Mouse (Mus musculus): Measurements from ENCODE around the gene Gpsm1. TPM values are rescaled to one million over a fixed set of nuclear protein-coding genes. Genes with fewer than 3 reads are reported as not detected.

Gpsm1 gene
- polyA plus RNA-seq, 1 experiment from 2014 or later: 27.1 TPM

GRCm38 (mm10) chr2:26304711-26305110 lies 10.6 kb upstream of the Gpsm1 start:
- no peak for ATAC-seq (ENCODE audit: low FRiP score, low TSS enrichment)
- WGBS: 56% methylated on average over 1 of the region's 1 CpGs
- Histone ChIP-seq H3K4me2 (replicated peaks; ENCODE audit: low read depth, low read length) (no peak overlapping the region), H3K4me1 (ENCODE audit: control insufficient read depth, insufficient read depth, low read length) (no peaks in the 10 kb centered on the region; the same call in 1 of the 2 replicates), H3K9me3 (ENCODE audit: control insufficient read depth, low read length) (0 out of 2 replicates have a peak, but pooled peaks cover 4% of the 10 kb centered on the region), H3K27me3 (ENCODE audit: control insufficient read depth, insufficient read depth, low read length) (no peaks in the 10 kb centered on the region), H3K4me3 (ENCODE audit: low read length) (no peak overlapping the region), H3K9ac (ENCODE audit: low read depth, low read length) (no peak overlapping the region), H3K36me3 (ENCODE audit: control insufficient read depth, insufficient read depth, low read length) (no peaks in the 10 kb centered on the region), H3K27ac (ENCODE audit: low read depth, low read length) (no peak overlapping the region)

- no peak overlapping the region for H3K4me3 ChIP-seq (ENCODE audit: low read length)
- H3K4me1 ChIP-seq (ENCODE audit: control insufficient read depth, insufficient read depth, low read length): no peaks in the 10 kb centered on the region; the same call in 1 of the 2 replicates
- H3K36me3 ChIP-seq (ENCODE audit: control insufficient read depth, insufficient read depth, low read length): no peaks in the 10 kb centered on the region
- H3K27me3 ChIP-seq (ENCODE audit: control insufficient read depth, insufficient read depth, low read length): no peaks in the 10 kb centered on the region
- 74% methylated on average over 2 of the region's 2 CpGs for WGBS
- H3K4me2 ChIP-seq (replicated peaks; ENCODE audit: low read depth, low read length): no peak overlapping the region
- H3K9me3 ChIP-seq (ENCODE audit: control insufficient read depth, low read length): 0 out of 2 replicates have a peak, but pooled peaks cover 4% of the 10 kb centered on the region
- ATAC-seq (ENCODE audit: low FRiP score, low TSS enrichment): no peak
- no peak overlapping the region for H3K9ac ChIP-seq (ENCODE audit: low read depth, low read length)
- no peak overlapping the region for H3K27ac ChIP-seq (ENCODE audit: low read depth, low read length)
Measured at GRCm38 (mm10) chr2:26305555-26305954, 9.8 kb upstream of the Gpsm1 start.

- ATAC-seq (ENCODE audit: low FRiP score, low TSS enrichment): no peak
- Histone ChIP-seq H3K9me3 (ENCODE audit: control insufficient read depth, low read length) (0 out of 2 replicates have a peak, but pooled peaks cover 4% of the 10 kb centered on the region), H3K4me3 (ENCODE audit: low read length) (no peak overlapping the region), H3K4me2 (replicated peaks; ENCODE audit: low read depth, low read length) (no peak overlapping the region), H3K27me3 (ENCODE audit: control insufficient read depth, insufficient read depth, low read length) (no peaks in the 10 kb centered on the region), H3K27ac (ENCODE audit: low read depth, low read length) (no peak overlapping the region), H3K9ac (ENCODE audit: low read depth, low read length) (no peak overlapping the region), H3K36me3 (ENCODE audit: control insufficient read depth, insufficient read depth, low read length) (no peaks in the 10 kb centered on the region), H3K4me1 (ENCODE audit: control insufficient read depth, insufficient read depth, low read length) (no peaks in the 10 kb centered on the region; the same call in 1 of the 2 replicates)
- WGBS: 84% methylated on average over 3 of the region's 3 CpGs
Measured at GRCm38 (mm10) chr2:26306702-26307101, 8.6 kb upstream of the Gpsm1 start.

GRCm38 (mm10) chr2:26309739-26310138 lies 5.6 kb upstream of the Gpsm1 start:
- peak; percentile 74 for ATAC-seq (ENCODE audit: low FRiP score, low TSS enrichment)
- 29% methylated on average over 10 of the region's 10 CpGs for WGBS
- Histone ChIP-seq H3K9ac (ENCODE audit: low read depth, low read length) (no peak overlapping the region), H3K27ac (ENCODE audit: low read depth, low read length) (peak overlapping the region; percentile 63), H3K4me1 (ENCODE audit: control insufficient read depth, insufficient read depth, low read length) (peaks cover 8% of the 10 kb centered on the region; the same call in 1 of the 2 replicates), H3K36me3 (ENCODE audit: control insufficient read depth, insufficient read depth, low read length) (no peaks in the 10 kb centered on the region), H3K27me3 (ENCODE audit: control insufficient read depth, insufficient read depth, low read length) (no peaks in the 10 kb centered on the region), H3K4me3 (ENCODE audit: low read length) (no peak overlapping the region), H3K4me2 (replicated peaks; ENCODE audit: low read depth, low read length) (no peak overlapping the region), H3K9me3 (ENCODE audit: control insufficient read depth, low read length) (no peaks in the 10 kb centered on the region)

GRCm38 (mm10) chr2:26311936-26312335 lies 3.4 kb upstream of the Gpsm1 start:
- Histone ChIP-seq H3K4me2 (replicated peaks; ENCODE audit: low read depth, low read length) (no peak overlapping the region), H3K4me3 (ENCODE audit: low read length) (no peak overlapping the region), H3K9me3 (ENCODE audit: control insufficient read depth, low read length) (no peaks in the 10 kb centered on the region), H3K9ac (ENCODE audit: low read depth, low read length) (no peak overlapping the region), H3K27me3 (ENCODE audit: control insufficient read depth, insufficient read depth, low read length) (no peaks in the 10 kb centered on the region), H3K4me1 (ENCODE audit: control insufficient read depth, insufficient read depth, low read length) (peaks cover 22% of the 10 kb centered on the region), H3K27ac (ENCODE audit: low read depth, low read length) (no peak overlapping the region), H3K36me3 (ENCODE audit: control insufficient read depth, insufficient read depth, low read length) (no peaks in the 10 kb centered on the region)
- 72% methylated on average over 5 of the region's 5 CpGs for WGBS
- no peak for ATAC-seq (ENCODE audit: low FRiP score, low TSS enrichment)

- Histone ChIP-seq H3K4me2 (replicated peaks; ENCODE audit: low read depth, low read length) (no peak overlapping the region), H3K9ac (ENCODE audit: low read depth, low read length) (no peak overlapping the region), H3K9me3 (ENCODE audit: control insufficient read depth, low read length) (no peaks in the 10 kb centered on the region), H3K4me1 (ENCODE audit: control insufficient read depth, insufficient read depth, low read length) (peaks cover 30% of the 10 kb centered on the region), H3K27ac (ENCODE audit: low read depth, low read length) (no peak overlapping the region), H3K27me3 (ENCODE audit: control insufficient read depth, insufficient read depth, low read length) (no peaks in the 10 kb centered on the region), H3K36me3 (ENCODE audit: control insufficient read depth, insufficient read depth, low read length) (no peaks in the 10 kb centered on the region), H3K4me3 (ENCODE audit: low read length) (no peak overlapping the region)
- 58% methylated on average over 2 of the region's 2 CpGs for WGBS
- ATAC-seq (ENCODE audit: low FRiP score, low TSS enrichment): no peak
Measured at GRCm38 (mm10) chr2:26312812-26313211, 2.5 kb upstream of the Gpsm1 start.

GRCm38 (mm10) chr2:26313394-26313793 lies 1.9 kb upstream of the Gpsm1 start:
- peak overlapping the region; percentile 42; the same call in 1 of the 2 replicates for H3K27ac ChIP-seq (ENCODE audit: low read depth, low read length)

GRCm38 (mm10) chr2:26314281-26315071 lies 839 bp upstream of the Gpsm1 start:
- H3K4me1 ChIP-seq (ENCODE audit: control insufficient read depth, insufficient read depth, low read length): peaks cover 31% of the 10 kb centered on the region
- H3K4me2 ChIP-seq (replicated peaks; ENCODE audit: low read depth, low read length): peak overlapping the region; percentile 93
- H3K27me3 ChIP-seq (ENCODE audit: control insufficient read depth, insufficient read depth, low read length): no peaks in the 10 kb centered on the region
- H3K36me3 ChIP-seq (ENCODE audit: control insufficient read depth, insufficient read depth, low read length): no peaks in the 10 kb centered on the region
- H3K9ac ChIP-seq (ENCODE audit: low read depth, low read length): no peak overlapping the region; the same call in 1 of the 2 replicates
- no peaks in the 10 kb centered on the region for H3K9me3 ChIP-seq (ENCODE audit: control insufficient read depth, low read length)
- H3K4me3 ChIP-seq (ENCODE audit: low read length): peak overlapping the region; percentile 92; the same call in 1 of the 2 replicates
- peak; percentile 33 for ATAC-seq (ENCODE audit: low FRiP score, low TSS enrichment)
- H3K27ac ChIP-seq (ENCODE audit: low read depth, low read length): peak overlapping the region; percentile 98
- WGBS: 29% methylated on average over 13 of the region's 13 CpGs

More at GRCm38 (mm10) chr2:26313394-26313793, 1.9 kb upstream of the Gpsm1 start:
- Histone ChIP-seq H3K4me1 (ENCODE audit: control insufficient read depth, insufficient read depth, low read length) (peaks cover 31% of the 10 kb centered on the region), H3K36me3 (ENCODE audit: control insufficient read depth, insufficient read depth, low read length) (no peaks in the 10 kb centered on the region), H3K9me3 (ENCODE audit: control insufficient read depth, low read length) (no peaks in the 10 kb centered on the region), H3K4me3 (ENCODE audit: low read length) (no peak overlapping the region), H3K4me2 (replicated peaks; ENCODE audit: low read depth, low read length) (no peak overlapping the region), H3K9ac (ENCODE audit: low read depth, low read length) (no peak overlapping the region), H3K27me3 (ENCODE audit: control insufficient read depth, insufficient read depth, low read length) (no peaks in the 10 kb centered on the region)
- 84% methylated on average over 1 of the region's 1 CpGs for WGBS
- no peak for ATAC-seq (ENCODE audit: low FRiP score, low TSS enrichment)

GRCm38 (mm10) chr2:26315925-26316311 lies 603 bp downstream of the Gpsm1 start:
- H3K27ac ChIP-seq (ENCODE audit: low read depth, low read length): peak overlapping the region; percentile 98
- H3K9ac ChIP-seq (ENCODE audit: low read depth, low read length): peak overlapping the region; percentile 96
- H3K9me3 ChIP-seq (ENCODE audit: control insufficient read depth, low read length): no peaks in the 10 kb centered on the region
- H3K4me1 ChIP-seq (ENCODE audit: control insufficient read depth, insufficient read depth, low read length): peaks cover 31% of the 10 kb centered on the region
- under 1% methylated on average over 11 of the region's 11 CpGs for WGBS
- H3K4me2 ChIP-seq (replicated peaks; ENCODE audit: low read depth, low read length): peak overlapping the region; percentile 93
- ATAC-seq (ENCODE audit: low FRiP score, low TSS enrichment): peak; percentile 26
- H3K4me3 ChIP-seq (ENCODE audit: low read length): peak overlapping the region; percentile 92
- no peaks in the 10 kb centered on the region for H3K27me3 ChIP-seq (ENCODE audit: control insufficient read depth, insufficient read depth, low read length)
- no peaks in the 10 kb centered on the region for H3K36me3 ChIP-seq (ENCODE audit: control insufficient read depth, insufficient read depth, low read length)

All from kidney, embryonic 14.5 days (tissue).